Mouse (Mus musculus): ENCODE data around the gene 1700001P01Rik. TPM values are rescaled to one million over a fixed set of nuclear protein-coding genes. Genes with fewer than 3 reads are reported as not detected.
"Not testable (repeated sequence)": the region's sequence is repeated elsewhere in the genome, so short reads cannot be mapped to it uniquely, and the experiment has no call there.

1700001P01Rik gene
- total RNA-seq, 1 experiment from 2014 or later = not detected

GRCm38 (mm10) chr11:97744718-97745330, 30.9 kb downstream of the 1700001P01Rik start:
- peak; percentile 98 for DNase-seq

GRCm38 (mm10) chr11:97744063-97744717, 31.5 kb downstream of the 1700001P01Rik start, which contains the start of gene Pip4k2b:
Gene Pip4k2b (minus strand): TSS chr11:97744704.
- peak; percentile 65 for DNase-seq

GRCm38 (mm10) chr11:97743423-97743822, 32.3 kb downstream of the 1700001P01Rik start:
- DNase-seq = no peak

- no peak for DNase-seq
Observed at GRCm38 (mm10) chr11:97742591-97742990, 33.1 kb downstream of the 1700001P01Rik start.

- DNase-seq = no peak
Observed at GRCm38 (mm10) chr11:97742157-97742556, 33.6 kb downstream of the 1700001P01Rik start.

GRCm38 (mm10) chr11:97740190-97740589, 35.5 kb downstream of the 1700001P01Rik start:
- no peak for DNase-seq

- DNase-seq = no peak
Observed at GRCm38 (mm10) chr11:97739155-97739554, 36.6 kb downstream of the 1700001P01Rik start.

- no peak for DNase-seq
Observed at GRCm38 (mm10) chr11:97738703-97739102, 37.0 kb downstream of the 1700001P01Rik start.

- DNase-seq = no peak
Observed at GRCm38 (mm10) chr11:97737600-97737999, 38.1 kb downstream of the 1700001P01Rik start.

- no peak for DNase-seq
Observed at GRCm38 (mm10) chr11:97736645-97737044, 39.1 kb downstream of the 1700001P01Rik start.

- not testable (repeated sequence) for DNase-seq
Observed at GRCm38 (mm10) chr11:97734810-97735209, 40.9 kb downstream of the 1700001P01Rik start.

GRCm38 (mm10) chr11:97733689-97734088, 42.0 kb downstream of the 1700001P01Rik start:
- no peak for DNase-seq

GRCm38 (mm10) chr11:97728730-97729129, 47.0 kb downstream of the 1700001P01Rik start:
- no peak for DNase-seq

GRCm38 (mm10) chr11:97728311-97728710, 47.4 kb downstream of the 1700001P01Rik start:
- DNase-seq = no peak

- DNase-seq = no peak
Observed at GRCm38 (mm10) chr11:97723709-97724108, 52.0 kb downstream of the 1700001P01Rik start.

Small RNA genes lying within 50 kb of the gene (microRNA-seq; reads per million reads assigned to microRNA genes)
- 0 reads per million in 2 experiments for gene Mir8102

Other genes with a start within 250 kb of the 1700001P01Rik start
- 9.8 and 9.9 TPM in 2 replicates for gene Srcin1, start 199.7 kb downstream of the 1700001P01Rik start, total RNA-seq (2021)
- 6.2 and 7.8 TPM in 2 replicates for gene Epop, start 146.2 kb downstream of the 1700001P01Rik start, total RNA-seq (2021)
- 49.4 and 53.6 TPM in 2 replicates for gene Mllt6, start 112.5 kb downstream of the 1700001P01Rik start, total RNA-seq (2021)
- gene Cisd3, start 90.1 kb downstream of the 1700001P01Rik start, total RNA-seq (2021) = 164 and 166 TPM in 2 replicates
- 27.0 and 36.1 TPM in 2 replicates for gene Pcgf2, start 75.4 kb downstream of the 1700001P01Rik start, total RNA-seq (2021)
- gene Psmb3, start 72.5 kb downstream of the 1700001P01Rik start, total RNA-seq (2021) = 216 and 226 TPM in 2 replicates
- 28.7 and 30.7 TPM in 2 replicates for gene Pip4k2b, start 31.2 kb downstream of the 1700001P01Rik start, total RNA-seq (2021)
- 19.5 and 22.6 TPM in 2 replicates for gene Cwc25, start 9.4 kb downstream of the 1700001P01Rik start, total RNA-seq (2021)
- 741 and 851 TPM in 2 replicates for gene Rpl23, start 6.5 kb upstream of the 1700001P01Rik start, total RNA-seq (2021)
- gene Lasp1, start 23.1 kb upstream of the 1700001P01Rik start, total RNA-seq (2021) = 103 and 142 TPM in 2 replicates
- 5.1 and 5.5 TPM in 2 replicates for gene B230217C12Rik, start 64.9 kb upstream of the 1700001P01Rik start, total RNA-seq (2021)
- gene Fbxo47, start 108.2 kb upstream of the 1700001P01Rik start, total RNA-seq (2021) = 1.2 TPM in 1 of 2 replicates, not detected in the other
- gene Plxdc1, start 210.5 kb upstream of the 1700001P01Rik start, total RNA-seq (2021) = 13.4 and 20.9 TPM in 2 replicates
- gene Arl5c, start 220.3 kb upstream of the 1700001P01Rik start, total RNA-seq (2021) = 0.79 TPM in 1 of 2 replicates, not detected in the other
- 7.4 and 10.4 TPM in 2 replicates for gene Cacnb1, start 247.1 kb upstream of the 1700001P01Rik start, total RNA-seq (2021)

Data from adrenal gland, postnatal 25 days (tissue).